Mouse (Mus musculus) brain, embryonic 14.5 days (tissue): ENCODE results near the gene Krtap1-3.

Experiments used
- CTCF ChIP-seq: fragments of 200-500 bp; IDR thresholded peaks from 2 replicates; pipeline ENCODE4 v1.5.1; 2012; ENCODE audit warnings: inconsistent platforms, mild to moderate bottlenecking, moderate library complexity, borderline replicate concordance; ENCODE audit not compliant: insufficient read depth, insufficient read length; ENCODE audit errors: extremely low read depth
- POLR2A ChIP-seq: fragments of 200-500 bp; IDR thresholded peaks from 2 replicates; pipeline ENCODE4 v1.6.1; 2012; ENCODE audit warnings: mild to moderate bottlenecking, inconsistent platforms, borderline replicate concordance; ENCODE audit not compliant: poor library complexity, insufficient read depth, insufficient read length, severe bottlenecking; ENCODE audit errors: extremely low read depth

- TF ChIP-seq POLR2A (no peak), CTCF (no peak)
Measured at GRCm38 (mm10) chr11:99583245-99583704, 7.9 kb downstream of the Krtap1-3 start, which contains the start of gene Krtap1-4.
